In genomic region chr4:133022217-133022616, GRCm38 (mm10) we compare ENCODE assay signal across 9 mouse cellular contexts. TPM values are rescaled to one million over a fixed set of nuclear protein-coding genes. Genes with fewer than 3 reads are reported as not detected.
DNase-seq lines count a peak whose midpoint lies in the region; ATAC-seq and TF ChIP-seq lines count a peak whose summit lies in the region.
"Had no signal": no experiment of that assay in that cellular context is flagged by ENCODE, and none has a peak within 500 bp of the region (broad histone marks: within the 10 kb centered on the region; RNA-seq: fewer than 3 reads in every experiment).

No protein-coding gene starts in this region.

- peak overlapping the region; percentile 44 for H3K4me2 ChIP-seq in embryonic facial prominence, embryonic 14.5 days (ENCODE audit: low read depth, low read length)
- H3K4me2 ChIP-seq in hindbrain, embryonic 13.5 days, result peak overlapping the region; percentile 48
- peak overlapping the region; percentile 41 for H3K4me2 ChIP-seq in midbrain, postnatal 0 days (ENCODE audit: low read depth, low read length, poor library complexity, severe bottlenecking)

- peak overlapping the region; percentile 77 for H3K27ac ChIP-seq in embryonic facial prominence, embryonic 14.5 days (replicated peaks; ENCODE audit: low read depth, low read length)
- peak overlapping the region; percentile 83 for H3K27ac ChIP-seq in hindbrain, embryonic 13.5 days
- H3K27ac ChIP-seq in midbrain, postnatal 0 days (ENCODE audit: low read depth, low read length), result peak overlapping the region; percentile 48

- WGBS in embryonic facial prominence, embryonic 14.5 days, result 9% methylated on average over 10 of the region's 14 CpGs
- 11% methylated on average over 14 of the region's 14 CpGs for WGBS in hindbrain, embryonic 13.5 days
- 3% methylated on average over 14 of the region's 14 CpGs for WGBS in midbrain, postnatal 0 days

- peak; percentile 13 for DNase-seq in layer of hippocampus, adult 11-12 months (ENCODE audit: low spot score)
- DNase-seq in layer of hippocampus, postnatal 10 days (ENCODE audit: low spot score in 2 of 2), result no peak
- DNase-seq in embryonic facial prominence, embryonic 14.5 days (ENCODE audit: low spot score), result no peak
- no peak for DNase-seq in midbrain, postnatal 0 days (ENCODE audit: low spot score)
- DNase-seq in thymus, postnatal 25 days, result no peak
- DNase-seq in left cerebral cortex, postnatal 10 days (ENCODE audit: extremely low spot score in 1 of 2, low spot score in 2 of 2), result no peak
- DNase-seq in MN1 (ENCODE audit: low spot score), result no peak

- peaks cover 87% of the 10 kb centered on the region for H3K4me1 ChIP-seq in embryonic facial prominence, embryonic 14.5 days (ENCODE audit: control insufficient read depth, insufficient read depth, low read length)
- H3K4me1 ChIP-seq in hindbrain, embryonic 13.5 days (replicated peaks), result peaks cover 99% of the 10 kb centered on the region
- peaks cover 41% of the 10 kb centered on the region for H3K4me1 ChIP-seq in midbrain, postnatal 0 days (ENCODE audit: insufficient read depth, low read length)

- H3K9me3 ChIP-seq in embryonic facial prominence, embryonic 14.5 days (ENCODE audit: control insufficient read depth, low read length), result no peaks in the 10 kb centered on the region
- H3K9me3 ChIP-seq in hindbrain, embryonic 13.5 days, result no peaks in the 10 kb centered on the region
- H3K9me3 ChIP-seq in midbrain, postnatal 0 days (ENCODE audit: low read length), result no peaks in the 10 kb centered on the region

- intact Hi-C loops in left cerebral cortex, postnatal 10 days (cut with DNase I), result no loop called here

- no peak for TF ChIP-seq CTCF in midbrain, postnatal 0 days (IDR thresholded peaks at IDR 0.05)

- no peak for ATAC-seq in embryonic facial prominence, embryonic 14.5 days (ENCODE audit: low read depth)
- no peak for ATAC-seq in hindbrain, embryonic 13.5 days (ENCODE audit: low FRiP score)
- ATAC-seq in midbrain, postnatal 0 days (ENCODE audit: low FRiP score), result no peak

- no peaks in the 10 kb centered on the region for H3K27me3 ChIP-seq in embryonic facial prominence, embryonic 14.5 days (replicated peaks; ENCODE audit: control insufficient read depth, insufficient read depth, low read length)
- H3K27me3 ChIP-seq in hindbrain, embryonic 13.5 days, result no peaks in the 10 kb centered on the region
- H3K27me3 ChIP-seq in midbrain, postnatal 0 days (ENCODE audit: insufficient read depth, low read length), result no peaks in the 10 kb centered on the region

- peak overlapping the region; percentile 50 for H3K9ac ChIP-seq in embryonic facial prominence, embryonic 14.5 days (ENCODE audit: low read depth, low read length)
- peak overlapping the region; percentile 66 for H3K9ac ChIP-seq in hindbrain, embryonic 13.5 days
- H3K9ac ChIP-seq in midbrain, postnatal 0 days (replicated peaks; ENCODE audit: low read length, poor library complexity, severe bottlenecking), result peak overlapping the region; percentile 56; the same call in 1 of the 2 replicates

- 0 out of 2 replicates have a peak, but pooled peaks cover 6% of the 10 kb centered on the region for H3K36me3 ChIP-seq in embryonic facial prominence, embryonic 14.5 days (ENCODE audit: control insufficient read depth, insufficient read depth, low read length)
- H3K36me3 ChIP-seq in hindbrain, embryonic 13.5 days, result peaks cover 4% of the 10 kb centered on the region; the same call in 1 of the 2 replicates
- peaks cover 8% of the 10 kb centered on the region for H3K36me3 ChIP-seq in midbrain, postnatal 0 days (ENCODE audit: insufficient read depth, low read length)

- peak overlapping the region; percentile 7; the same call in 1 of the 2 replicates for H3K4me3 ChIP-seq in embryonic facial prominence, embryonic 14.5 days (ENCODE audit: low read depth, low read length)
- peak overlapping the region; percentile 23 for H3K4me3 ChIP-seq in hindbrain, embryonic 13.5 days
- H3K4me3 ChIP-seq in midbrain, postnatal 0 days (ENCODE audit: low read depth, low read length), result peak overlapping the region; percentile 13

RNA-seq across cellular contexts. Expression of gene Ahdc1, which starts 11.2 kb away (rescaled TPM):
- total RNA-seq in layer of hippocampus, postnatal 10 days (2021), result 100 to 1,000 TPM in 1 of 2 experiments, 10 to 100 TPM in 1; 98.1 to 103 TPM
- polyA plus RNA-seq in embryonic facial prominence, embryonic 14.5 days (2014; fragmentation: Nextera tagmentation; extraction: Ambion mirVana), result 11.0 and 11.7 TPM in 2 replicates
- 11.0 and 12.5 TPM in 2 replicates for polyA plus RNA-seq in hindbrain, embryonic 13.5 days (2015; fragmentation: Nextera tagmentation; extraction: Ambion mirVana)
- 105 and 115 TPM in 2 replicates for total RNA-seq in midbrain, postnatal 0 days (2014; rRNA removed)
- 9.2 and 11.0 TPM in 2 replicates for polyA plus RNA-seq in midbrain, postnatal 0 days (2015; fragmentation: Nextera tagmentation; extraction: Ambion mirVana)
- 10 to 100 TPM; 70.0 to 71.1 TPM for total RNA-seq in left cerebral cortex, postnatal 10 days (2021)

RNA-seq across cellular contexts. Expression of gene Fgr, which starts 48.3 kb away (rescaled TPM):
- total RNA-seq in layer of hippocampus, postnatal 10 days (2021), result under 1 TPM; 0.13 to 0.46 TPM
- polyA plus RNA-seq in embryonic facial prominence, embryonic 14.5 days (2014; fragmentation: Nextera tagmentation; extraction: Ambion mirVana), result 0.48 and 0.85 TPM in 2 replicates
- 0.13 TPM in 1 of 2 replicates, not detected in the other for polyA plus RNA-seq in hindbrain, embryonic 13.5 days (2015; fragmentation: Nextera tagmentation; extraction: Ambion mirVana)
- 0.33 and 0.47 TPM in 2 replicates for total RNA-seq in midbrain, postnatal 0 days (2014; rRNA removed)
- 0.19 TPM in 1 of 2 replicates, not detected in the other for polyA plus RNA-seq in midbrain, postnatal 0 days (2015; fragmentation: Nextera tagmentation; extraction: Ambion mirVana)
- total RNA-seq in left cerebral cortex, postnatal 10 days (2021), result under 1 TPM in 1 of 2 experiments, not detected in 1; 0.47 TPM
- total RNA-seq: layer of hippocampus, postnatal 14 days had no signal
